Mouse (Mus musculus) testis, adult 2 months (tissue): ENCODE data around the gene Rab9b. TPM values are rescaled to one million over a fixed set of nuclear protein-coding genes. Genes with fewer than 3 reads are reported as not detected.

Experiments used
- H3K27ac ChIP-seq: fragments of 200-500 bp; 2 replicates; pipeline ENCODE4 v1.5.1; 2012; ENCODE audit warnings: low read depth, low read length; ENCODE audit not compliant: control insufficient read depth, insufficient read depth
- H3K27me3 ChIP-seq: fragments of 200-500 bp; 2 replicates; pipeline ENCODE4 v1.6.1; 2012; ENCODE audit warnings: mild to moderate bottlenecking, low read length, moderate library complexity; ENCODE audit not compliant: control insufficient read depth, insufficient read depth
- H3K36me3 ChIP-seq: fragments of 200-500 bp; 2 replicates; pipeline ENCODE4 v1.6.1; 2012; ENCODE audit warnings: mild to moderate bottlenecking, low read length; ENCODE audit not compliant: control insufficient read depth, insufficient read depth
- H3K4me1 ChIP-seq: fragments of 200-500 bp; 2 replicates; pipeline ENCODE4 v1.6.1; 2012; ENCODE audit warnings: low read length; ENCODE audit not compliant: control insufficient read depth, insufficient read depth
- H3K4me3 ChIP-seq: fragments of 200-500 bp; 2 replicates; pipeline ENCODE4 v1.5.1; 2012; ENCODE audit warnings: low read depth, mild to moderate bottlenecking, low read length, moderate library complexity, mixed read lengths; ENCODE audit not compliant: control insufficient read depth
- CTCF ChIP-seq: fragments of 200-500 bp; IDR thresholded peaks from 2 replicates; pipeline ENCODE4 v1.5.1; 2012; ENCODE audit warnings: low read depth, mild to moderate bottlenecking, inconsistent platforms, low read length, moderate library complexity; ENCODE audit not compliant: control insufficient read depth, insufficient read depth, insufficient replicate concordance
- POLR2A ChIP-seq: fragments of 200-500 bp; IDR thresholded peaks from 2 replicates; pipeline ENCODE4 v1.6.1; 2012; ENCODE audit warnings: low read depth, mild to moderate bottlenecking, inconsistent platforms, low read length, moderate library complexity; ENCODE audit not compliant: control insufficient read depth
- polyA plus RNA-seq: library from polyadenylated mRNA; depleted of rRNA; stranded (reverse); fragments of >200 nt; gene quantifications from 2 replicates; pipeline ENCODE4 v1.2.3, GENCODE M21; 2012; rRNA removed

Gene Rab9b
- 0.23 and 0.43 TPM in 2 replicates for polyA plus RNA-seq

- Histone ChIP-seq H3K27ac (peak within 1 kb of the TSS; percentile 46), H3K4me1 (no peaks in the 10 kb centered on the region), H3K4me3 (peak within 1 kb of the TSS; percentile 86), H3K27me3 (no peaks in the 10 kb centered on the region), H3K36me3 (no peaks in the 10 kb centered on the region)
- TF ChIP-seq POLR2A, result no peak
Measured at GRCm38 (mm10) chrX:136868061-136869040, at the start of gene Rab9b. Gene Rab9b, minus strand, starts transcription at chrX:136868755.

GRCm38 (mm10) chrX:136904369-136904768 lies 35.8 kb upstream of the Rab9b start:
- TF ChIP-seq POLR2A (no peak), CTCF (no peak)
- H3K27ac ChIP-seq, result no peak overlapping the region

DNA sequence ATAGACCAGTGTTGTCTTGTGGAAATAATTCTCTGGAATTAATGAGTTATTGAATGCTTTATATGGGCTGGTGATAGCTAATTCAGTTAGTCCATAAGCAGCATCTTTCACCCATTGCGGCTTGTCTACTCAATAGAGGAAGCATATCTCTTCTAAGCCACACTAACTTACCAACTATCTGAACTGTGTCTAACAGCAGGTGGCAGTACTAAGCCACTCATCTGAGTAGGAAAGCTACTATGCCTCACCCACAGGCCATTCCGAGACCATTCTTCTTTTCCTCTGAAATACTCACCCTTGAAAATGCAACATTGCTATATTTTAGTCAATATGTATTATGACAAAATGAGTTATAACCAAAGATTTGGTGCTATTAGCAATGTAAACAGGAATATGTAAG lies 27.2 kb upstream of the Rab9b start:
- no peak for TF ChIP-seq CTCF
- TF ChIP-seq POLR2A, result no peak
- no peak overlapping the region for H3K27ac ChIP-seq
- H3K4me3 ChIP-seq, result no peak overlapping the region
- no peaks in the 10 kb centered on the region for H3K4me1 ChIP-seq
- no peaks in the 10 kb centered on the region for H3K27me3 ChIP-seq
- no peaks in the 10 kb centered on the region for H3K36me3 ChIP-seq

More at GRCm38 (mm10) chrX:136904369-136904768, 35.8 kb upstream of the Rab9b start:
- H3K27me3 ChIP-seq, result no peaks in the 10 kb centered on the region
- no peaks in the 10 kb centered on the region for H3K36me3 ChIP-seq
- H3K4me3 ChIP-seq, result no peak overlapping the region
- no peaks in the 10 kb centered on the region for H3K4me1 ChIP-seq

GRCm38 (mm10) chrX:136850300-136850699 lies 18.3 kb downstream of the Rab9b start:
- H3K27ac ChIP-seq, result no peak overlapping the region
- H3K36me3 ChIP-seq, result no peaks in the 10 kb centered on the region
- H3K4me3 ChIP-seq, result no peak overlapping the region
- no peaks in the 10 kb centered on the region for H3K27me3 ChIP-seq
- no peak for TF ChIP-seq CTCF
- TF ChIP-seq POLR2A, result no peak
- H3K4me1 ChIP-seq, result no peaks in the 10 kb centered on the region

DNA sequence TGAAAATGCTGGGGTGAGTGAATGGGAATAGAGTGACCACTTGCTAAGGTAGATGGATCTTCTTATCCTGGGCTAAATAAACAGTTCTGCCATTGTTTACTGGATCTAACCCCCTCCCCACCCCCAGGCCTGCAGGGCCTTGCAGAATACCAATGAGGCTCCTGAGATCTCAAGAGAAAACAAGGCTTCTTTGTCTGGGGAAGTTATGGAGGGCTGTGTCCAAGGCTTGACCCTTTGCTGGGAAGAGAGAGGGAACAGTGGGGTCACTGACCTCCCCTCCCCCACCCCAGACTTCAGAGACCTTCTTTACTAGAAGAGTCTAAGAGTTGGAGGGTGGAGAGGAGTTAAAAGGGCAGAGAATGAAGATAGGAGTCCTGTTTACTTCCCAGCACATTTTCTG lies 39.9 kb downstream of the Rab9b start:
- Histone ChIP-seq H3K36me3 (no peaks in the 10 kb centered on the region), H3K4me3 (no peak overlapping the region), H3K27me3 (no peaks in the 10 kb centered on the region), H3K4me1 (no peaks in the 10 kb centered on the region), H3K27ac (no peak overlapping the region)
- TF ChIP-seq CTCF (no peak), POLR2A (no peak)

DNA sequence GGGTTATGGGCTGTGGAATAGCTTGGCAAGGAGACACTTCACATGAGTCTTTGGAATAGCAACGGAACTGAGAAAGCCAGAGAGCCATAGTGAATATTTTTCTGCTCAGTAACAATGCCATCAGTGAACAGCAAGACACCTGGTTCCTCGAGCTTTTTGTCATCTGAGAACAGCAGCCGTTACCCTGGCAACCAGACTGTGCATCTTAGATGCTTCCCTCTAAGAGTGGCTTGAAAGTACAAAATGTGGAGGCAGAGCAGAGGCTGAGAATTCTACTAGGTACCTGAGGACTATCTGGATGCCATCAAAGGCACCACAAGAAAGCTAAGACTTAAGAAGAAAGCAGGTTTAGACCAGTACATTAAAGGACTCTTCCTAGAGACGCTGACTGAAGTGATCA lies 43.5 kb downstream of the Rab9b start:
- no peak overlapping the region for H3K4me3 ChIP-seq
- no peaks in the 10 kb centered on the region for H3K36me3 ChIP-seq
- TF ChIP-seq POLR2A, result no peak
- TF ChIP-seq CTCF, result no peak
- no peak overlapping the region for H3K27ac ChIP-seq
- H3K4me1 ChIP-seq, result no peaks in the 10 kb centered on the region
- no peaks in the 10 kb centered on the region for H3K27me3 ChIP-seq

DNA sequence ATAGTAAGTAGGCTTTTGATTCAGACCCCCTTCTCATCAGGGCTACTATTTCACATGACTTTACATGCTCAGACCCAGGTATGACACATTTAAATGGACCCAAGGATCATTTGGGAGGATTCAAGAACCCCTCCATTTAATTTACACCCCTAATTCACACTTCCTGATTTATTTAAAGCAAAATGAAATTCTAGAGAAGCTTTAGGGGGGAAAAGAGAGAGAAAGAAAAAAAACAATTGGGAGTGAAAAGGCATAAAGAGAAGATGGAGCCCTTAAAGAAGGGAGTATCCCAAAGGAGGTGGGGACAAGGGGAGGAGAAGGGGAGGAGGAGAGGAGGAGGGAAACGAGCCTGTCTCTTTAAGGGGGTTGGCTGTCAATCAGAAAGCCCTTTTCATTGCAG lies 46.2 kb downstream of the Rab9b start, which contains the start of gene Plp1:
Plp1 (plus strand) TSS at position 301 of the 400 bp plus-strand sequence.
- no peak for TF ChIP-seq CTCF
- no peak for TF ChIP-seq POLR2A
- H3K4me1 ChIP-seq, result peaks cover 2% of the 10 kb centered on the region; the same call in 1 of the 2 replicates
- H3K36me3 ChIP-seq, result no peaks in the 10 kb centered on the region
- no peaks in the 10 kb centered on the region for H3K27me3 ChIP-seq
- no peak within 1 kb of the TSS for H3K27ac ChIP-seq
- no peak within 1 kb of the TSS for H3K4me3 ChIP-seq

- Histone ChIP-seq H3K36me3 (no peaks in the 10 kb centered on the region), H3K27ac (0 out of 2 replicates have a peak overlapping the region, but pooled peaks have one; percentile 49), H3K4me1 (peaks cover 2% of the 10 kb centered on the region; the same call in 1 of the 2 replicates), H3K27me3 (no peaks in the 10 kb centered on the region), H3K4me3 (no peak overlapping the region)
- TF ChIP-seq POLR2A (no peak), CTCF (peak; percentile 51; the same call in 1 of the 2 replicates)
Measured at GRCm38 (mm10) chrX:136820250-136820649, 48.3 kb downstream of the Rab9b start.
